Mouse (Mus musculus) stomach, postnatal 0 days (tissue): ENCODE data around the gene Ppp1r36.

Experiments
- CTCF ChIP-seq: IDR thresholded peaks from 2 replicates; pipeline ENCODE4 v1.5.1; 2016; ENCODE audit warnings: antibody characterized with exemption, low read depth, mild to moderate bottlenecking, moderate library complexity
- EP300 ChIP-seq: optimal IDR thresholded peaks from 2 replicates; pipeline ENCODE3; 2016; ENCODE audit warnings: antibody characterized with exemption

- TF ChIP-seq CTCF, result no peak
- TF ChIP-seq EP300, result no peak
Observed at GRCm38 (mm10) chr12:76397281-76397680, 20.1 kb upstream of the Ppp1r36 start.
